Mouse (Mus musculus) cerebellum, adult 11 months (tissue): ENCODE data around the gene St7l.
"Not testable (repeated sequence)": the region's sequence is repeated elsewhere in the genome, so short reads cannot be mapped to it uniquely, and the experiment has no call there.

ENCODE experiments used
- DNase-seq: peaks from one replicate; pipeline ENCODE4 v3.0.0; 2022

St7l gene

DNA sequence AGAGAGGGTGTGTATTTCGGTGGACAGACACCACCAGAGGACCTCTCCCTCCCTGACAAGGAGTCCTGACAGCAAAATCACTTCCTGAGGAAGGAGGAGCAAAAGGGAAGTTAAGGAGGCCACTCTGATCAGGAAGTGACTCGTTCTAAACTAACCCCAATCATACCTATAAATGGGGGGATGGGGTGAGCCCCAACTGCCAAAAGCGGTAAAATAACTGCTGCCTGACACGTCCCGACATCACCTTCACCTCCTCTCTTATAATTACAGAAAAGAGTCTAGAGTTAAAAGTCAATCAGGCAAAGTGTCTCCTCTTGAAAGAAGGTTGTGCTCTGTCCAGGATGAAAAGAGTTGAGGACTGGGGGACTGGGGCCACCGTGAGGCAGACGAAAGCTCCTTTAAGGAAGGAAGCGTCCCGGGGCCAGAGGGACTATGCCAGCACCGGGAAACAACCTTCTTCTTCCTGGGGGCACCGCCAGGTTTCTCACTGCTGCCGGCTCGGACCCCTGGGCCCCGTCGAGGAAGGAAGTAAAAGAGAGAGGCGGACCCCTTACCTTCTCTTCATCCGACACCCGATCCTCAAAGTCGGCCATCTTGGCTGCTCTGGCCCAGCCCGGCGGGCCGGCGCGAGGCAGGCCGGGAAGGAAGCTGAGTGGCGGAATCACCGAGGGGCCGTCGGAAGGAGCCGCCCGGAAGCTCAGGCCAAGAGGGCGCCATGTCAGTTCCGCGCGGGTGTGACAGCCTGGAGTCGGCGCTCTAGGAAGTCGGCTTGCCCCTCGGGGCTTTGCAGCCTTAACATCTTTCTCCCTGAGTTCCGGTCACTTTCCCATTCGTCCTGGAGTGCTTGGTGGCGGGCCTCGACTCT, at the start of gene St7l, which contains the start of gene Capza1:
St7l (plus strand) TSS at position 220 of the 865 bp plus-strand sequence.
Capza1 (minus strand) TSS at position 720 of the 865 bp plus-strand sequence.
- DNase-seq, result peak; percentile 79

DNA sequence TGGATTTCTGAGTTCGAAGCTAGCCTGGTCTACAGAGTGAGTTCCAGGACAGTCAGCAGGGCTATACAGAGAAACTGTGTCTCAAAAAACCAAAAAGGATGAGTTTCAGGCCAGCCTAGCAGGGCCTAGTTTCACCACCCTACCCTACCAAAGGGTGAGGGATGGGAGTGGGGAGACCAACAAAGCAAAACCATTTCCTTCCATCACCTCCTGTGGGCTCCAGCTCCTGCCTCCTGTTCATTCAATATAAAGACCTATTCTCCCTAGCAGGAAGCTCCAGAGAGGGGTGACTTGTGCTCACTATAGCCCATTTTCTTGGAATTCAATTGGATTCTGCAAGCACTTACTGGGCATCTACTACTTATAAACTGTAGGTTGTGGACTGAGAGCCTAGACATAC, 49.1 kb upstream of the St7l start:
- DNase-seq, result no peak

DNA sequence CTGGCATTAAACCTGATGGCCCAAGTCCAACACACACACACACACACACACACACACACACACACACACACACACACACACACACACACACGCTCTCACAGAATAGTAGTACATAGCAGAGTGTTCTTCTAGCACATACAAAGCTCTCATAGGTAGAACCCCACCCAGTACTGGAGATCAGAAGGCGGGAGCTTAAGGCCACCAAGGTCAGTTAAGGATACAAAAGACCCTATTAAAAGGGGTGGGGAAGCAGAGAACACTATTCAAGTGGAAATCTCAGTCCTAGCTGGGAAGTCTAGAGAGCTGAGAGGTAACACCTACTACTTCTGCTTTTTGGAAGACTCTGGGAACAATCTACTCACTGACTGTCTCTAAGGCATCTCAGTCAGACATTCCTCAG, 48.5 kb upstream of the St7l start:
- DNase-seq, result no peak

DNA sequence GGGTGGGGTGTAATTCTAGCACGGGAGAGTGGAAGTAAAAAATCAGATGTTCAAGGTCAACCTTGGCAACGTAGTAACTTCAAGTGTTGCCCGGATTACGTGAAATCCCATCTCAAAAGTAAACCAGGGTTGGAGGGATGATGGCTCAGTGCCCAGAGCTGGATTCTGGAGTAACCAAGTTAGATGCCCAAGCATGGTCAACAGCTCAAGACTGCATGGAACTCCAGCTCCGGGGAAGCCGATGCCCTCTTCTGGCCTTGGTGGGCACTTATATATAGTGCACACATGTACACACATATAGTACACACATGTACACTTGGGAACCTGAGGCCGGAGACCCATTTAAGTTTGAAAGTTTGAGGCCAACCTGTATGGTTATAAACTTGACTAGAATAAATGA, 47.7 kb upstream of the St7l start:
- no peak for DNase-seq

DNA sequence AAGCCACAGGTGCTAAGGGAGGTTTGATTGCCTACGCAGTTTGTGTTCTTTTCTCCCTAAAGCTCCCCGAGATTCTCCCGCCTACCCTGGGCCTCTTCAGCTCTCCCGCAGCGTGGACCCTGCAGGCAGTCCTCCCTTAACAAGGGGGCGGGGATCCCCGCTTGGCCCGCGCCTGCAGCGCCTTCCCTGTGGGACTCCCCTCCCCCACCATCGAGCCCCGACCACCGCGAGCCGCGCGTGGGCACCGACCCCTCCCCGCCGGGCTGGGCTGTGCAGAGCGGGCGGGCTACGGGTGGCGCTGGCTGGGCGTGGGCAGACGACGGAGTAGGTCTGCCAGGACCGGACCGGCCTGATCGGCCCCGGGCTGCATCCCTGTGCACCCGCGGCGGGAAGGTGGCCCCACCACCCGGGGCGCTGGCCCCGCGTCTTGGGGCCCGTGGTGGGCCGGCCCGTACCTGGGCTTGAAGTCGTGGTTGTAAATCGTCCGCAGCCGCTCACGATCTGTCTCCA, 46.3 kb upstream of the St7l start:
- DNase-seq, result peak; percentile 23

DNA sequence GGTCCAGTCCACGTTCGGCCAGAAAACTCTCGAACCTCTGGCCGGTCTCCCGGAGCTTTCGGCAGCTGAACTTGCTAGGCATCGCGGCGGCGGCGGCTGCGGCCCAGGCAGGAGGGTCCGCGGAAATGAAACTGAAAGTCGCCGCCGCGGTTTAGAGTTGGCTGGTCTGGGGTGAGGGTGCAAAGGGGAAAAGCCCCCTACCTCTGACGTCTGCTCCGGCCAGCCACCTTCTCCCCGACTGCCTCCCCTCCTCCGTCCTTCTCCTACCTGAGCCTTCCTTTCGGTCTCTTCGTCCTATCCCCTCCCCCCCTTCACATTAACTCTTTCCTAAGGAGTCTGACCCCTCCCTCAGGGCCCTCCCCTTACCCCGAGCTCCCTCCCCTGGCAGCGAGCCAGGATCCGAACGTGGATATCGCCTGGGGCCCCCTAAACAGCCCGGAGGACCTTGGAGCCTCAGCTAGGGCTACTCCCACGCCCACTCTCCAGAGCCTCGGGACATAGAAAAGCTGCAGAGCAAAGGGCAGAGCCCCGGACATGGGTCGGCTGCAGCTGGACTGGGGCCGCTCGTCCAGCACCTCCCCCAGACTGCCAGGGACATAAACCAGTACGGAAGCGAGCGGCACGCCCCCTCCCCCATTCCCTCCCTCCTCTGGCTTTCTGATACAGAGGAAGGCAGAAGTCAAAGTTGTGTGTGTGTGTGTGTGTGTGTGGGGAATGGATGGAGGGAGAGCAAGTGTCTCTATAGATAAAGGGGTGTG, 45.6 kb upstream of the St7l start, which contains the start of gene Mov10:
Mov10 (minus strand) TSS at position 573 of the 758 bp plus-strand sequence.
- DNase-seq, result peak; percentile 14

DNA sequence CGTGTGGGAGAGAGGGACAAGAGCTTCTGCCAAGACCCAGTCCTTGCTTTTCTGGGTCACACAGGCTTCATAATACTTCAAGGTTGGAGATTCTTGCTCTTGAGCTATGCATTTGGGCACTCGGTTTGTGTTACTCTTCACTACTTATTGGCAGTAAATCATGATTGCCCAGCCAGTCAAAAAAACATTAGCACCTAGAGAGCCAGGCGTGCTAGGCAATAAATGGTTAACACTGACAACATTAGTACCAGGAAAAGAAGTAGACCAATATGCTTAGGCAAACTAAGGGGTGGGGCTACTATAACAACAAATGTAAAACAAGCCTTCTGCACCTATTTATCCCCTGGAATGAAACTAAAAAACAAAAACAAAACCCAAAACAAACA, 45.1 kb upstream of the St7l start:
- no peak for DNase-seq

DNA sequence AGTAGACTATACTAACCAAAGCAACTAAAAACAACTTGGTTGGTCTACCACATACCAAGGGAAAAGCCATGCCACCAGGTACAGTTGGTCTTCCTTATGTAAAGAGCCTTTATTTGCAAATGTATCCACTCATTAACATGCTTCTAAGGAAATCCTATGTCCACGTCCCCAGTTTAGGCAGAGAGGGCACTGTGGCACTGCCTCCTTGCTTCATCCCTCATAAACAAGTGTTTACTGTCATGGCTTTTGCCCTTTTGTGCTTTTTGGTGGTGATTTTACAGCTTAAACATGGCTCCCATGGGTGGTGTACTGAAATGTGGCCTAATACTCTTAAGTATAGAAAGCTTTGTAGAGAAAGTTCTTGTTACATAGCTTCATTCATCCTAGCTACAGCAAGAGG, 43.4 kb upstream of the St7l start:
- DNase-seq, result no peak

DNA sequence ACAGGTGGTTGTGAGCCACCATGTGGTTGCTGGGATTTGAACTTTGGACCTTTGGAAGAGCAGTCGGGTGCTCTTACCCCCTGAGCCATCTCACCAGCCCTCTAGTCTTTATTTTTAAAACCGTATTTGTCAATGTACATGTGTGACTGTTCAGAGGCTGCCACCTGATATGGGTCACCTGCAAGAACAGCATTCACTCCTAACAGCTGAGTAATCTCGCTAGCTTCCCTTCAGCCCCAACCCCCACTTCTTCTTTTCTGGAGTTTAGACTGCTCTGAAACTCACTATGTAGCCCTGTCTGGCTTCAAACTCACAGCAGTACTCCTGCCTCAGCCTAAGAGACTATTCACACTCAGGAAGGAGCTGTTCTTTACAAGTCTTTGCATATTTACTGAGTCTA, 41.4 kb upstream of the St7l start:
- no peak for DNase-seq

DNA sequence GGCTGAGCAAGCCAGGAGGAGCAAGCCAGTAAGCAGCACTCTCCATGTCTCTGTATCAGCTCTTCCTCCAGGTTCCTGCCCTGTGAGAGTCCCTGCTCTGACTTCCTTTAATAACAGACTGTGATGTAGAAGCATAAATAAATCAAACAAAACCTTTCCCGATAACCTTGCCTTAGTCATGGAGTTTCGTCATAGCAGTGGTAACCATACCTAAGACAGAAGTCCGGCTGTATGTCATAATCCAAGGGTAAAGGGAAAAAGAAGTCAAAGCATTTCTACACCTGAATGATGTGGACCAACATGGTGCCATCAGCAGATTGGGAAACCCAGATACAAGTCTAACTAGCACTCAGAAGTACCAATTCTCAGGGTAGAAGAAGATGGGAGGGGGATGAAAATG, 28.0 kb upstream of the St7l start:
- no peak for DNase-seq

DNA sequence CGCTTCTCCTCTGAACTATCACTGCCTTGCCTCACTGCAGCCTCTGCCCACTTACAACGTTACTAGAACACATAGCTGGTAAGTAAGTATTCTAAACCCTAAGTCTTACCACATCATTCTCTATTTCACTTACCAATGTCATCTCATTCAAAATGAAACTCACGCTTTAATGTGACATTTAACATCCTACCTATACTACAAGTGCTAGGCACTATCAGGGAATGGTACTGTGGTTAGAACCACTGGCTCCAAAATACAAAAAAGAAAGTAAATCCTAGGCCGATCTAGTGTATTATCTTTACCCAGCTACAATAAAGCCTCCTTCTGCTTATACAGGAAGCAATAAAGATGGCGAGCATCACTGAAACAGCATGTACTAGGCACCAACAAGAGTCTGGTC, 22.8 kb upstream of the St7l start:
- DNase-seq, result no peak

DNA sequence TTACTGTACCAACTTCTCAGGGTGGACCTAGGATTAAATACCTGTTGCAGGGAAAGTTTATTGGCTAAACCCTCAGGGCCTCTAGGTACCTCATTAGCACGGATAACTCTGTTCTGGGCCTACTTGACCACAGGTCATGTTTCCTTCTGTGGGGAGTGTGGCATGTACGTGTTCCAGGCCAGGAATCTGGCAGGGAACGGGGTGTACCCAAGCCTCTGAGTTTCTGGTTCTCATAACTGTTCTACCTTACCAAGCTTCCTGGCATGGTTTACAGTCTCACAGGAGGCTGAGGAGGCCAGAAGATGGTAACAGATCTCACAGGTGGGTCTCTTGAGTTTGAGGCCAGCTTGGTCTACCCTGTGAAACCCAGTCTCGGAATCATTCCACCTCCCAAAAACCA, 17.2 kb upstream of the St7l start:
- DNase-seq, result no peak

DNA sequence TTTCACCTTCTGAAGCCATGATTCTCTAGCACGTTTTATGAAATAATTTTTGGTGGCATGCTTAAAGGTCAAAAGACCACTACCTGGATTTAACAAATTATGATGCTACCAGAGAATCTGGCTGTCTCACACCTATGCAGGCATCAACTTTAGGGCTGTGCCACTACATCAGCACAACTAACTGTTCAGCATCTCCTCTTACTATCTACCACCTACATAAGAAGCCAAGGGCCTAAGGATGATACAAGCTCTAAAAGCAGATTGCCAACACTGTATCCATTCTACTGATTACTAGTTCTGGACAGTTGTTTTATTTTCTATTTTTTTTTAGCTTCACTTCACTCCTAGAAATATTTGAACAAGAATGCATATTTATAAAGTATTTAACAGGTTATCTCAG, 9.3 kb upstream of the St7l start:
- DNase-seq, result no peak

DNA sequence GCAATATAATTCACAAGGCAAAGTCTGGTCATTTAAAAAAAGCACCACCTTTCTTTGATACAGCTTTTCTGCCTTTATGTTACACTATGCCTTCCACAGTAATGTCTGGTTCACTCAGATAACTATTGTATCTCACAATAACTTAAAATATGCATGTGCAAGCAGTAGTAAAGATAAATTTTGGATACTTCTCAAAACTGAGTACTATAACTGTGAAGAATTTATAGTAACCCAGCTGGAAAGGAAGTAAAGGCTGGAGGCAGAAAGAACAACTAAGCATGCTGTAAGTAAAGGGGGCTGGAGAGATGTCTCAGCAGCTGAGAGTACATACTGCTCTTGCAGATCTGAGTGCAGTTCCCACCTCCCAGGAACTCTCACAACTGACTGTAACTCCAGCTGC, 8.9 kb upstream of the St7l start:
- no peak for DNase-seq

DNA sequence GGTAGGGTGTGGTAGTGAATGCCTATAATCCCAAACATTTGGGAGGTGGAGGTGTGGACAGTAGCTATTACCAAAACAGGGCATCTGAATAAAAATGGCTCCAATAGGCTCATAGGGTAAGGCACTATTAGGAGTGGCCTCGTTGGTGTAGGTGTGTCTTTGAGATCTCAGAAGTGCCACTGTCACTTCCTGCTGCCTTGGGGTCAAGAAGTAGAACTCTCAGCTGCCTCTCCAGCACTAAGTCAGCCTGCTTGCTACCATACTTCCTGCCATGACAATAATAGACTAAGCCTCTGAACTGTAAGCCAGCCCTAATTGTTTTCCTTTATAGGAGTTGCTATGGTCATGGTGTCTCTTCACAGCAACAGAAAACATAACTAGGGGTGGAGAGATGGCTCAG, 7.7 kb upstream of the St7l start:
- DNase-seq, result no peak

DNA sequence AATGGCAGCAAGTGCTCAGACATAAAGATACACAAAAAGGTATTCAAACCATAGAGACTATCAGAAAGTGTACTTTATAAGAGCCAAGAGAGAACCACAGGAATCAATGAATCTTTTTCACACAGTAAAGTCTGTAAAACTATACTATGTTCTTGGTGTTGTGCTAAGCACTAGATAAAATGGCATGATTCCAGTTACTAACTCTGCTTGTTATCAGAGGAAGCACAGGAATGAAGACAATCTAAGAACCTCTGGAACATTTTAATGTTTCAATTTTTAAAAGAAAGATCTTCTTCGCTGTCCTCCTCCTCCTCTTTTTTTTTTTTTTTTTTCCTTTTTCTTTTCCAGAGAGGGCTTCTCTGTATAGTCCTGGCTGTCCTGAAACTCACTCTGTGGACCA, 5.2 kb upstream of the St7l start:
- DNase-seq, result no peak

DNA sequence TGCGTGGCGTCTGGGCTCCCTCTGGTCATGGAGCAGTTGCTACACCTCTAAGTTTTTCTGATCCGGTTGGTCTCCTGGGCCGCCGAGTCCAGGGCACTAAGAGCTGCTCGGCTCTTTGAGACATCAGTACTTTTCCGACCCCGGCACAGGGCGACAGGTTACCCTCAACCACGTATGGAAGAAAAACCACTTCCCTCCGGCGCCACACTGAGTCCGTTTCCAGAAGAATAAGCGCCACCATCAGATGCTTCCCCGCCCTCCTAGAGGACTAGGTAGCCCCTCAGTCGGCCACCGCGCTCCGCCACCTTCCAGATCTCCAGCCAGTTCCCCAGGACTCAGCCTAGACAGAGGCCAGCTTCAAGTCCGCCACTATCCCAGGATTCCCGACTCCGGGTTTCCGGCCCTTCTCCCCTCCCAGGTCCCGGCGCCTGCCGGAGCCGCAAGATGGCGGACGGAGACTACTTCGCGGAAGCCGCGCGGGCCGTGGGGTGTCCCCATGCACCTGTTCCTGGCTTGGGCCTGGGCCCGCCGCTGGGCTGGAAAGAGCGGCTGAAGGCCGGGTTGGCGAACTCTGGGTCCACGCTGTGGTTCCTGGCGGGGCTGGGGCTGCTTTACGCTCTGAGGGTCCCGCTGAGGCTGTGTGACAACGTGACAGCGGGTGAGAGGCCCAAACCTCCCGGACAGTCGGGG, 991 bp downstream of the St7l start:
- DNase-seq, result peak; percentile 86

DNA sequence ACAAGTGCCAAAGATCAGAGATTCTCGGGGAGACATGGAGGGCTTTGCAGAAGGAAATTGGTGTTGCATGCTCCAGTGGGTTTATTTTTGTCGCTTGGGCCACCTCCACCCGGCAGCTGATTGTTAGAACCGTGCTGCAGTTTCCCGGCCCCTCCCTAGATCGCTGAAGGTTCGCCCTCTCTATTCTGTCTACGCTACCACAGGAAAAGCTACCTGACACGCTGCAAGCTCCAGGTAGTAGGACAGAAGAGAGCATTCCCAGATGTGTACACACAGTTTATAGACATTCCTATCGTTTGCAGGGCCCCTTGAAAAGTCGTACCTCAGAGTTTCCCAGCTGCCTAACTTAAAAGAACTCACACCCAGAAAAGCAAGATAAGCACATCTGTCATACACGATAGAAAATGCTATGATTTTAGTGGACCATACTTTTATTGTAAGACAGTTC, 1.6 kb downstream of the St7l start:
- no peak for DNase-seq

DNA sequence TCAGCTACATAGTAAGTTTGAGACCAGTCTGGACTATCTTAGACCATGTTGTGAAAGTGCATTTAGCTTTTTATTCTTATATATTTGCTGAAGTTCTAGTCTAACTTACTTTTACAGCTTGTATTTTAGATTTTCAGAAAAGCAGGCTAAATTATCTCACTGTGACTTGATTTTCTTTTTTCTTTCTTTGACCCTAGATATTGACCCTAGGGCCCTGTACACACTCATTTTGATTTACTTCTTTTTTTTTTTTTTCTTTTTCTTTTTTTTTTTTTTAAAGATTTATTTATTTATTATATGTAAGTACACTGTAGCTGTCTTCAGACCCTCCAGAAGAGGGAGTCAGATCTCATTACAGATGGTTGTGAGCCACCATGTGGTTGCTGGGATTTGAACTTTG, 2.9 kb downstream of the St7l start:
- not testable (repeated sequence) for DNase-seq

DNA sequence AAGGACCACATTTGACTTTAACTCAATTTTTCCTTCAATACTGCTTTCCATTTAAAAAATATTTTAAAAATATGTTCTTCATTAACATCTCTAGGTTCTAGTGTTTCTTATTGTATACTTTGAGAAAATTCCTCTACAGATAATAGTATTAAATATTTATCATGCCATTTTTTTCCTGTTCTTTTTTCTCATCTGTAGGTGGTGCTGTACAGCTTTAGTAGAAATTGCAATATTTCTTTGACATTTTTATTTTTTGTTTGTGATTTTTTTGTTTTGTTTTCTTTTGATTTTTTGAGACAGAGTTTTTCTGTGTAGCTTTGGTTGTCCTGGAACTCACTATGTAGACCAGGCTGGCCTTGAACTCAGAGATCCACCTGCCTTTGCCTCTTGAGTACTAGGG, 5.8 kb downstream of the St7l start:
- no peak for DNase-seq

DNA sequence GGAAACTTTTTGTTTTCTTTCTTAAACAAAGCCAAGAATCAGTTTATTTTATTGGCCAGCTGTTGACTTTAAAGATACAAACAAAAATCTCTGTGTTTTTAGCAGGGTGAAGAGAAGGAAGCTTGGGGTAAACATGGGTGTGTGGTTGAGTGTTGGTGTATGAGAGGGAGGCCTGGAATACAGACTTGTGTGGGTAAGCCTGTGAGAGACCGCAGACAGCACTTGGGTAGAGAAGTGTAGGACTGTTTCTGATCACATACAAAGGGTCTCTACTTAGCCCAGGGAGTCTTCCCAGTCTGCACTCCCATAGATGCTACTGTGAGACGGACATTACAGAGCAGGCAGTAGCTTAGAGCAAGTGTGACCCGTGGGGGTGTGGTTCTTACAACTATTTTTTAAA, 24.8 kb downstream of the St7l start:
- DNase-seq, result no peak

DNA sequence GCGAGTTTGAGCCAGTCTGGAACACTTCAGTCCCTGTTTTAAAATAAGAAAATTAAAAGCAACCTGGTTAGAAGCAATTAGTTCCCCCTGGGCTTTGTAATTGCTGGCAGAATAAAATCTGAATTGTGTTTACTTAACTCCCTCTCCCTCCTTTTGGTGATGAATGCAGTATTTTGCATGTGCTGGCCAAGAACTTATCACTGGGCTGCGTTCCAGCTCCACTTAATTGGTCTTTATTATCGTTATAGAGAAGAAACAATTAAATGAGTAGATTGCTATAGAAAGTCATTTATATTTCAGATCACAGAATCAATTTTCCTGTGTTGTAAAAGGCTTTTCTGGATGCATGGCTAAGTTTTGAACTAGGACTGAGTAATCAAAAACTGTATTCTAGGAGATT, 32.3 kb downstream of the St7l start:
- DNase-seq, result no peak

DNA sequence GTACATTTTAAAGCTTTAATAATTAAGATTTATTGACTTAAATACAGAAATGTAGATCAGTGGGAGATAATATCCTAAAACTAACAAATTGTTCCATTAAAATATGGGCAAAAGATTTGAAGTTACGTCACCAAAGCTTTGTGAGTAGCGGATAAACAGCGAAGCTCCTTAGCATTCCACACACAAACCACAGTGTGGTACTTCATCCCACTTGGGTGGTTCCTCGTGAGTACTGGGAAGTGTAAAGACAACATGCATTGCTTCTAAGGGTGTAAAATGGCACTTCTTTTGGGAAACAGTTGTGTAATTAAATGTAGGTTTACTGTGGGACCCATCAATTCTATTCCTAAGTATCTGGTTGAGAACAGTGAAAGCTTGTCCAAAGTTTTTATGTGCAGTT, 37.3 kb downstream of the St7l start:
- no peak for DNase-seq
